Mouse (Mus musculus) ES-Bruce4 (cell line): ENCODE results near the gene Slc9a1. TPM values are rescaled to one million over a fixed set of nuclear protein-coding genes. Genes with fewer than 3 reads are reported as not detected.

ENCODE experiments used
- H3K27ac ChIP-seq: 2 replicates; pipeline ENCODE4 v1.5.1; 2012; ENCODE audit warnings: low read length, inconsistent platforms; ENCODE audit not compliant: insufficient read depth
- H3K27me3 ChIP-seq: 2 replicates; pipeline ENCODE4 v1.6.1; 2012; ENCODE audit warnings: mild to moderate bottlenecking, low read length, inconsistent platforms; ENCODE audit not compliant: control insufficient read depth, poor library complexity, insufficient read depth, severe bottlenecking
- H3K36me3 ChIP-seq: 2 replicates; pipeline ENCODE4 v1.6.1; 2012; ENCODE audit warnings: inconsistent platforms, mild to moderate bottlenecking, low read length, moderate library complexity; ENCODE audit not compliant: control insufficient read depth, poor library complexity, insufficient read depth, severe bottlenecking
- H3K4me1 ChIP-seq: one replicate; pipeline ENCODE4 v1.8.1; 2011; ENCODE audit warnings: low read length; ENCODE audit not compliant: control insufficient read depth, insufficient read depth
- H3K4me3 ChIP-seq: 2 replicates; pipeline ENCODE4 v1.5.1; 2011; ENCODE audit warnings: low read depth, mild to moderate bottlenecking, low read length
- H3K9ac ChIP-seq: 2 replicates; pipeline ENCODE4 v1.6.1; 2012; ENCODE audit warnings: low read depth, mild to moderate bottlenecking, inconsistent platforms; ENCODE audit not compliant: poor library complexity, severe bottlenecking
- H3K9me3 ChIP-seq: replicated peaks from 2 replicates; pipeline ENCODE4 v1.6.1; 2012; ENCODE audit warnings: mild to moderate bottlenecking, low read length, inconsistent platforms; ENCODE audit not compliant: control insufficient read depth, poor library complexity, insufficient read depth, severe bottlenecking
- CTCF ChIP-seq: IDR thresholded peaks from one replicate; pipeline ENCODE4 v1.8.1; 2011; ENCODE audit warnings: low read depth, low read length
- EP300 ChIP-seq: IDR thresholded peaks from 2 replicates; pipeline ENCODE4 v1.6.1; 2011; ENCODE audit warnings: low read depth, low read length; ENCODE audit not compliant: insufficient read depth
- POLR2A ChIP-seq: IDR thresholded peaks from one replicate; pipeline ENCODE4 v1.8.1; 2011; ENCODE audit warnings: low read length; ENCODE audit not compliant: insufficient read depth
- polyA plus RNA-seq: library from polyadenylated mRNA; stranded (reverse); fragments of >200 nt; gene quantifications from 2 replicates; pipeline ENCODE4 v1.2.4, GENCODE M21; 2011; ENCODE audit warnings: low read depth; ENCODE audit not compliant: missing spikeins, insufficient read depth, insufficient read length

Gene Slc9a1
- polyA plus RNA-seq, 1 experiment, result 21.4 TPM

DNA sequence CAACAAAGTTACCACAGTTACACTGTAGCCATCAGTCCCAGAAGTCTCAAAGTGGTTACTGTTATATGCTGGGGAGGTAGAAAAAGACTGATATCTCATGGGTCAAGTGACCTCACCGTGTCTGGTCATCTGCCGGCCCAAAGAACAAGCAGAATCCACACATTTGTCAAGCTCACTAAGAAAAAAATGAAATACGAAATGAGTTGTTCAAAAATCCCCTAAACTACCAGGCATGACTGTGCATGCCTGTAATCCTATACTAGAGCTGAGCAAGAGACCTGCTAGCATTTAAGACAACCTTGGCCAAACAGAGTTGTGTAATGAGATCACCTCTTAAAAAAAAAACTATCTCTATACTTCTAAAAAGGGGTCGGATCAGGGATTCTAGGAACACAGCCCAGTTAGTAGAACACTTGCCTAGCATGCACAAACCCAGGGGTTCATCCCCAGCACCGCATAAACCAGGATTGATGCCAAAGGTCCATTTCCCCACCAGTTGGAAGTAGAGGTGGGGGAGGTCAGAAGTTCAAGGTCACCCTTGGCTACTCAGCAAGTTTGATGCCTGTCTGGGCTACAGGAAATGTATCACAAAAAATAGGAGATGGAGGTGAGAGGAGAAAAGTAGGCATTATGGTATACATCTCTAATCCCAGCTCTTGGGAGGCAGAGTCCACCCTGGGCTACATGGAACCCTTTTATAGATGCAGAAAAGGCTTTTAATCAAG lies 21.3 kb upstream of the Slc9a1 start:
- Histone ChIP-seq H3K27ac (peak overlapping the region; percentile 80), H3K9ac (no peak overlapping the region; the same call in 1 of the 2 replicates), H3K4me1 (no peaks in the 10 kb centered on the region), H3K27me3 (no peaks in the 10 kb centered on the region), H3K36me3 (no peaks in the 10 kb centered on the region), H3K9me3 (no peaks in the 10 kb centered on the region), H3K4me3 (no peak overlapping the region)
- TF ChIP-seq EP300 (no peak), POLR2A (no peak)

DNA sequence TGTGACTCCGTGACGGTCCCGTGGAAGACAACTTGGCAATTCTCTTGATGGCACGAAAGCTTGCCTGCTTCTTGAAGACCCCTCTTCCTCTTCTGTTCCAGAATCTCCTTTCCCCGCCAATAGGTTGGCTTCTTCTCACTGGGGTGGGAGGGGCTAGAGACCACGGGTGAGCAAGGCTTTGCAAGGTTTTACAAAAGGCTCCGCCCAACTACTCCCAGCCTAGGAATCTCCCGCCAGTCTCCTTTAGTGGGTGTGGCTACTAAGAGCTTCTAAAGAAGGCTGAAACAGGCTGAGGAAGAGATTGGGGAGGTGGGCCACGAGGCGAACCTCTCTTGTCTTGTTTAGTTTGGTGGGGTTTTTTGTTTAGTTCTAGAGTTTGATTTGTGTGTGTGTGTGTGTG lies 16.7 kb upstream of the Slc9a1 start:
- Histone ChIP-seq H3K4me1 (no peaks in the 10 kb centered on the region), H3K4me3 (peak overlapping the region; percentile 94), H3K27me3 (no peaks in the 10 kb centered on the region), H3K9ac (peak overlapping the region; percentile 74), H3K36me3 (no peaks in the 10 kb centered on the region), H3K9me3 (no peaks in the 10 kb centered on the region), H3K27ac (peak overlapping the region; percentile 81)
- TF ChIP-seq CTCF, result no peak
- no peak for TF ChIP-seq EP300
- no peak for TF ChIP-seq POLR2A

- Histone ChIP-seq H3K4me1 (no peaks in the 10 kb centered on the region), H3K4me3 (peak within 1 kb of the TSS; percentile 94), H3K27ac (peak within 1 kb of the TSS; percentile 81), H3K36me3 (no peaks in the 10 kb centered on the region), H3K27me3 (no peaks in the 10 kb centered on the region), H3K9ac (peak within 1 kb of the TSS; percentile 74), H3K9me3 (no peaks in the 10 kb centered on the region)
- no peak for TF ChIP-seq POLR2A
- TF ChIP-seq EP300, result peak; percentile 84
Observed at GRCm38 (mm10) chr4:133353367-133354365, 15.8 kb upstream of the Slc9a1 start, which contains the start of gene Wdtc1. Wdtc1 (minus strand) TSS chr4:133353481.

GRCm38 (mm10) chr4:133354641-133355040 lies 14.9 kb upstream of the Slc9a1 start:
- H3K9ac ChIP-seq, result no peak overlapping the region
- H3K4me3 ChIP-seq, result no peak overlapping the region
- peak overlapping the region; percentile 81; the same call in 1 of the 2 replicates for H3K27ac ChIP-seq
- TF ChIP-seq POLR2A (no peak), EP300 (no peak), CTCF (no peak)
- H3K9me3 ChIP-seq, result no peaks in the 10 kb centered on the region
- H3K36me3 ChIP-seq, result no peaks in the 10 kb centered on the region
- no peaks in the 10 kb centered on the region for H3K27me3 ChIP-seq
- no peaks in the 10 kb centered on the region for H3K4me1 ChIP-seq

DNA sequence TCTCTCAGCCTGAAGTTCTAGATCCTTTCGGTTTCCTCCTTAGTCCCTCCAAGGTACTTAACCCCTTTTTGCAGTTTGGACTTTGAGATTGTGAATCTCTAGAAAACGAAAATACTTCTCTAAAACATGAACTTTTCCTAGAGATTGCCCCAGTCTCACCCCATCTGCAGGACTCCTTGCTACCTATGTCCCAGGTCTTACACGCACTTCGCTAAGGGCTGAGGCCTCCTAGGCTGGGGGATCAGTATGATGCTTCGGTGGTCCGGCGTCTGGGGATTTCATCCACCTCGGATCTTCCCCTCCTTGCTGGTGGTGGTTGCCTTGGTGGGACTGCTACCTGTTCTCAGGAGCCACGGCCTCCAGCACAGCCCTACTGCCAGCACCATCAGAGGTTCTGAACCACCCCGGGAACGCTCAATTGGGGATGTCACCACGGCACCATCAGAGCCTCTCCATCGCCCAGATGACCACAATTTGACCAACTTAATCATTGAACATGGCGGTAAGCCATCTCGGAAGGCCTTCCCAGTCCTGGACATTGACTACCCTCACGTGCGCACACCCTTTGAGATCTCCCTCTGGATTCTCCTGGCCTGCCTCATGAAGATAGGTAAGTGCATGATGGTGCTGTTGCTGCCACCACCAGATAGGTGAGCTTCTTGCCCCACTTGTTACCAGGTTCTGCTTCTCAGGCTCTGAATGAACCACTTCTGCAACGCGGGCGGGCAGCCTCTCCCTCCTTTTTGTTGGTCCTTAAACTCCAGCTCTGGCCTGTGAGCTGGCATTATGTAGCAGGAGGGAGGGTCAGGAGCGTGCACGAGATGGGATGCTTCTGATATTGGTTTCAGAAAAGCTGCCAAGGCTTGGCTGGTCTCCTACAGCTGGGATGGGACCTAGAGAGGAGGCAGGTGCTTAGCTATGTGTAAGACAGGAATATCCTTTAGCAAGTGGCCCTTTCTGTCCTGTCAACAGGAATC lies 1.1 kb downstream of the Slc9a1 start:
- H3K9me3 ChIP-seq, result no peaks in the 10 kb centered on the region
- no peaks in the 10 kb centered on the region for H3K27me3 ChIP-seq
- H3K4me3 ChIP-seq, result peak overlapping the region; percentile 93
- TF ChIP-seq POLR2A, result no peak
- no peak for TF ChIP-seq EP300
- no peak for TF ChIP-seq CTCF
- peak overlapping the region; percentile 85 for H3K9ac ChIP-seq
- H3K27ac ChIP-seq, result no peak overlapping the region
- no peaks in the 10 kb centered on the region for H3K36me3 ChIP-seq
- peaks cover 11% of the 10 kb centered on the region for H3K4me1 ChIP-seq
